Mouse (Mus musculus): ENCODE data around the gene Usp6nl. TPM values are rescaled to one million over a fixed set of nuclear protein-coding genes. Genes with fewer than 3 reads are reported as not detected.

The Usp6nl gene
- polyA plus RNA-seq, 1 experiment from 2014 or later = 4.5 TPM

GRCm38 (mm10) chr2:6337436-6337835 is 15.0 kb downstream of the Usp6nl start:
- H3K27me3 ChIP-seq (ENCODE audit: control insufficient read depth, insufficient read depth, low read length) = no peaks in the 10 kb centered on the region
- H3K4me3 ChIP-seq (ENCODE audit: low read length) = no peak overlapping the region
- no peak overlapping the region for H3K27ac ChIP-seq (ENCODE audit: low read length)
- no peak overlapping the region for H3K4me2 ChIP-seq (ENCODE audit: low read depth, low read length)
- 72% methylated on average over 2 of the region's 2 CpGs for WGBS
- H3K36me3 ChIP-seq (ENCODE audit: control insufficient read depth, insufficient read depth) = no peaks in the 10 kb centered on the region
- no peaks in the 10 kb centered on the region for H3K9me3 ChIP-seq (replicated peaks; ENCODE audit: control insufficient read depth, low read length)
- peaks cover 19% of the 10 kb centered on the region for H3K4me1 ChIP-seq (ENCODE audit: control insufficient read depth, insufficient read depth, low read length)
- ATAC-seq (replicated peaks; ENCODE audit: extremely low read depth, insufficient read depth, low FRiP score) = no peak
- H3K9ac ChIP-seq (ENCODE audit: low read length) = no peak overlapping the region

GRCm38 (mm10) chr2:6338031-6338629 is 15.7 kb downstream of the Usp6nl start:
- Histone ChIP-seq H3K27ac (ENCODE audit: low read length) (0 out of 2 replicates have a peak overlapping the region, but pooled peaks have one; percentile 18), H3K36me3 (ENCODE audit: control insufficient read depth, insufficient read depth) (no peaks in the 10 kb centered on the region), H3K4me2 (ENCODE audit: low read depth, low read length) (no peak overlapping the region), H3K9ac (ENCODE audit: low read length) (no peak overlapping the region), H3K27me3 (ENCODE audit: control insufficient read depth, insufficient read depth, low read length) (no peaks in the 10 kb centered on the region), H3K4me3 (ENCODE audit: low read length) (no peak overlapping the region), H3K4me1 (ENCODE audit: control insufficient read depth, insufficient read depth, low read length) (peaks cover 17% of the 10 kb centered on the region), H3K9me3 (replicated peaks; ENCODE audit: control insufficient read depth, low read length) (no peaks in the 10 kb centered on the region)
- peak; percentile 80 for ATAC-seq (replicated peaks; ENCODE audit: extremely low read depth, insufficient read depth, low FRiP score)
- WGBS = 43% methylated on average over 9 of the region's 9 CpGs

GRCm38 (mm10) chr2:6340439-6340838 is 18.0 kb downstream of the Usp6nl start:
- H3K4me1 ChIP-seq (ENCODE audit: control insufficient read depth, insufficient read depth, low read length) = peaks cover 13% of the 10 kb centered on the region
- H3K27me3 ChIP-seq (ENCODE audit: control insufficient read depth, insufficient read depth, low read length) = no peaks in the 10 kb centered on the region
- H3K4me2 ChIP-seq (ENCODE audit: low read depth, low read length) = no peak overlapping the region
- no peaks in the 10 kb centered on the region for H3K9me3 ChIP-seq (replicated peaks; ENCODE audit: control insufficient read depth, low read length)
- 91% methylated on average over 2 of the region's 2 CpGs for whole genome bisulfite sequencing
- H3K4me3 ChIP-seq (ENCODE audit: low read length) = no peak overlapping the region
- H3K27ac ChIP-seq (ENCODE audit: low read length) = no peak overlapping the region
- no peak overlapping the region for H3K9ac ChIP-seq (ENCODE audit: low read length)
- ATAC-seq (replicated peaks; ENCODE audit: extremely low read depth, insufficient read depth, low FRiP score) = no peak
- no peaks in the 10 kb centered on the region; the same call in 1 of the 2 replicates for H3K36me3 ChIP-seq (ENCODE audit: control insufficient read depth, insufficient read depth)

- no peak for ATAC-seq (replicated peaks; ENCODE audit: extremely low read depth, insufficient read depth, low FRiP score)
- H3K4me1 ChIP-seq (ENCODE audit: control insufficient read depth, insufficient read depth, low read length) = peaks cover 13% of the 10 kb centered on the region
- WGBS = 83% methylated on average over 7 of the region's 7 CpGs
- H3K4me3 ChIP-seq (ENCODE audit: low read length) = no peak overlapping the region
- H3K36me3 ChIP-seq (ENCODE audit: control insufficient read depth, insufficient read depth) = peaks cover 9% of the 10 kb centered on the region
- H3K27me3 ChIP-seq (ENCODE audit: control insufficient read depth, insufficient read depth, low read length) = no peaks in the 10 kb centered on the region
- H3K4me2 ChIP-seq (ENCODE audit: low read depth, low read length) = no peak overlapping the region
- H3K27ac ChIP-seq (ENCODE audit: low read length) = no peak overlapping the region
- H3K9me3 ChIP-seq (replicated peaks; ENCODE audit: control insufficient read depth, low read length) = peaks cover 5% of the 10 kb centered on the region; the same call in 1 of the 2 replicates
- no peak overlapping the region for H3K9ac ChIP-seq (ENCODE audit: low read length)
Measured at GRCm38 (mm10) chr2:6341496-6341895, 19.0 kb downstream of the Usp6nl start.

GRCm38 (mm10) chr2:6349256-6350092 is 27.0 kb downstream of the Usp6nl start:
- Histone ChIP-seq H3K36me3 (ENCODE audit: control insufficient read depth, insufficient read depth) (peaks cover 9% of the 10 kb centered on the region), H3K9ac (ENCODE audit: low read length) (no peak overlapping the region), H3K27me3 (ENCODE audit: control insufficient read depth, insufficient read depth, low read length) (no peaks in the 10 kb centered on the region), H3K4me1 (ENCODE audit: control insufficient read depth, insufficient read depth, low read length) (peaks cover 23% of the 10 kb centered on the region), H3K4me3 (ENCODE audit: low read length) (no peak overlapping the region), H3K9me3 (replicated peaks; ENCODE audit: control insufficient read depth, low read length) (peaks cover 5% of the 10 kb centered on the region; the same call in 1 of the 2 replicates), H3K4me2 (ENCODE audit: low read depth, low read length) (no peak overlapping the region), H3K27ac (ENCODE audit: low read length) (no peak overlapping the region)
- 60% methylated on average over 11 of the region's 11 CpGs for WGBS
- ATAC-seq (replicated peaks; ENCODE audit: extremely low read depth, insufficient read depth, low FRiP score) = peak; percentile 45; the same call in 1 of the 2 replicates

- Histone ChIP-seq H3K27ac (ENCODE audit: low read length) (no peak overlapping the region), H3K4me2 (ENCODE audit: low read depth, low read length) (no peak overlapping the region), H3K27me3 (ENCODE audit: control insufficient read depth, insufficient read depth, low read length) (no peaks in the 10 kb centered on the region), H3K4me1 (ENCODE audit: control insufficient read depth, insufficient read depth, low read length) (peaks cover 23% of the 10 kb centered on the region), H3K9ac (ENCODE audit: low read length) (no peak overlapping the region), H3K36me3 (ENCODE audit: control insufficient read depth, insufficient read depth) (peaks cover 9% of the 10 kb centered on the region), H3K4me3 (ENCODE audit: low read length) (no peak overlapping the region), H3K9me3 (replicated peaks; ENCODE audit: control insufficient read depth, low read length) (peaks cover 5% of the 10 kb centered on the region; the same call in 1 of the 2 replicates)
- ATAC-seq (replicated peaks; ENCODE audit: extremely low read depth, insufficient read depth, low FRiP score) = no peak
- 79% methylated on average over 9 of the region's 9 CpGs for WGBS
Measured at GRCm38 (mm10) chr2:6350164-6350563, 27.7 kb downstream of the Usp6nl start.

- ATAC-seq (replicated peaks; ENCODE audit: extremely low read depth, insufficient read depth, low FRiP score) = no peak
- whole genome bisulfite sequencing = 72% methylated on average over 7 of the region's 7 CpGs
- Histone ChIP-seq H3K4me2 (ENCODE audit: low read depth, low read length) (no peak overlapping the region), H3K4me1 (ENCODE audit: control insufficient read depth, insufficient read depth, low read length) (peaks cover 23% of the 10 kb centered on the region), H3K4me3 (ENCODE audit: low read length) (no peak overlapping the region), H3K36me3 (ENCODE audit: control insufficient read depth, insufficient read depth) (peaks cover 2% of the 10 kb centered on the region; the same call in 1 of the 2 replicates), H3K27me3 (ENCODE audit: control insufficient read depth, insufficient read depth, low read length) (no peaks in the 10 kb centered on the region), H3K9ac (ENCODE audit: low read length) (no peak overlapping the region), H3K27ac (ENCODE audit: low read length) (no peak overlapping the region), H3K9me3 (replicated peaks; ENCODE audit: control insufficient read depth, low read length) (peaks cover 2% of the 10 kb centered on the region; the same call in 1 of the 2 replicates)
Measured at GRCm38 (mm10) chr2:6350931-6351695, 28.6 kb downstream of the Usp6nl start.

- Histone ChIP-seq H3K36me3 (ENCODE audit: control insufficient read depth, insufficient read depth) (no peaks in the 10 kb centered on the region; the same call in 1 of the 2 replicates), H3K4me3 (ENCODE audit: low read length) (peak overlapping the region; percentile 41), H3K9me3 (replicated peaks; ENCODE audit: control insufficient read depth, low read length) (no peaks in the 10 kb centered on the region), H3K4me1 (ENCODE audit: control insufficient read depth, insufficient read depth, low read length) (peaks cover 23% of the 10 kb centered on the region), H3K27ac (ENCODE audit: low read length) (no peak overlapping the region; the same call in 1 of the 2 replicates), H3K27me3 (ENCODE audit: control insufficient read depth, insufficient read depth, low read length) (no peaks in the 10 kb centered on the region), H3K9ac (ENCODE audit: low read length) (peak overlapping the region; percentile 60), H3K4me2 (ENCODE audit: low read depth, low read length) (peak overlapping the region; percentile 66)
- ATAC-seq (replicated peaks; ENCODE audit: extremely low read depth, insufficient read depth, low FRiP score) = no peak
- 26% methylated on average over 14 of the region's 14 CpGs for WGBS
Measured at GRCm38 (mm10) chr2:6352541-6352971, 30.1 kb downstream of the Usp6nl start.
